Mouse (Mus musculus) macrophage (primary cell): ENCODE results near the gene Zfpm1. TPM values are rescaled to one million over a fixed set of nuclear protein-coding genes. Genes with fewer than 3 reads are reported as not detected.
"Not testable (repeated sequence)": the region's sequence is repeated elsewhere in the genome, so short reads cannot be mapped to it uniquely, and the experiment has no call there.

Source experiments
- H3K27ac ChIP-seq: fragments of 350-480 bp; formaldehyde crosslinking; 2 replicates; pipeline ENCODE4 v1.9.0; 2021
- H3K36me3 ChIP-seq: fragments of 350-480 bp; formaldehyde crosslinking; 2 replicates; pipeline ENCODE4 v1.9.0; 2021; ENCODE audit errors: inconsistent target
- H3K4me3 ChIP-seq: fragments of 350-480 bp; formaldehyde crosslinking; 2 replicates; pipeline ENCODE4 v1.9.0; 2021; ENCODE audit errors: inconsistent target
- H3K79me2 ChIP-seq: fragments of 350-480 bp; formaldehyde crosslinking; 2 replicates; pipeline ENCODE4 v1.9.0; 2021; ENCODE audit errors: inconsistent target
- WGBS: methylation state at CpG from one replicate; pipeline ENCODE4 v1.1.7; 2026; ENCODE audit warnings: inconsistent platforms; ENCODE audit not compliant: missing documents; 5-methylcytosine and 5-hydroxymethylcytosine counted together
- polyA plus RNA-seq: library from polyadenylated mRNA; stranded (reverse); fragments of 250-400 nt; gene quantifications from 3 replicates; pipeline ENCODE4 v1.2.4, GENCODE M21; 2018; ENCODE audit warnings: inconsistent platforms

Zfpm1 gene
- polyA plus RNA-seq, 1 experiment from 2014 or later, result 2.3 TPM

DNA sequence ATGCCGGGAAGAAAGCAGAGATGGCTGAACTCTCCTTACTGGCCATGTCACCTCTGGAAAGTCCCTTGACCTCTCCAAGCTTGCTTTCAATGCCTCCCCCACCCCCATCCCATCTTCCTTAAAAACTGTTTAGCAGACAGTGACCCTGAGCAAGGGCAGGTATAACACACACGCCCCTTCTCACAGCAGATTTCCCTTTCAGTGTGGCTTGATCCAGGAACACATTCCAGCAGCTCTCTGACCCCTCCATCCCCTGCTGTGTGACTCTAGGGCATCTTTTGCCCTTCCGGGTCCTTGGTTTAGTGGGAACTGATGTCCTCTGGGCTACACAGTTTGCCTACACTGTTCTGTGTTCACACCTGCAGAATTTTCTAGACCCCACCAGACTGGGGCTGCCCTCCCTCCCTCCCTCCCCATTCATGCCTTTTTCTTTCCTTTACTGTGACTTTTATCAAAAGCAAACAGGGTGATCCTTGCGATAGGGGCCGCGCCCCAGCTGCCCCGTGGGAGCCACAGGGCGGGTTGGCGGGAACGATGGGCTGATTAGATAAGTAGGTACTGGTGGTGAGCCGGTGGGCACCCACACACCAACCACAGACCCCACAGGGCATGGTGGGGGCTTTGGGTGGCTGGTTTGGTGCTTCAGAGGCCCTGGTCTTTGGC is 37.2 kb downstream of the Zfpm1 start:
- Histone ChIP-seq H3K36me3 (no peaks in the 10 kb centered on the region), H3K27ac (no peak overlapping the region), H3K4me3 (no peak overlapping the region), H3K79me2 (no peaks in the 10 kb centered on the region)
- WGBS, result 60% methylated on average over 11 of the region's 11 CpGs

DNA sequence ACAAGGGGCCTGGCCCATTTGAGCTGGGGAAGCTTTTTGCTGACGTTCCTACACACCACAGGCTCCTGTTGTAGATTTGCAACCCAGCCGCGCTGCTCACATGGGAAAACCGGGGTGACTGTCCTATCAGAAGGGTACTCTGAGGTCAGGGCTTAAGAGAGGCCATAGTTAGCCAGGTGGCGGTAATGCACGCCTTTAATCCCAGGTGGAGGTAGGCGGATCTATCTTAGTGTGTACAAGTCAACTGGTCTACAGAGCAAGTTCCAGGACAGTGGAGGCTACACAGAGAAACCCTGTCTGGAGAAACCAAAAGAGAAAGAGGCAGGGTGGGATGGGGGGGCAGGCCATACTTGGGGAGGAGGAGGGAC is 37.8 kb downstream of the Zfpm1 start:
- no peak overlapping the region for H3K27ac ChIP-seq
- no peaks in the 10 kb centered on the region for H3K36me3 ChIP-seq

DNA sequence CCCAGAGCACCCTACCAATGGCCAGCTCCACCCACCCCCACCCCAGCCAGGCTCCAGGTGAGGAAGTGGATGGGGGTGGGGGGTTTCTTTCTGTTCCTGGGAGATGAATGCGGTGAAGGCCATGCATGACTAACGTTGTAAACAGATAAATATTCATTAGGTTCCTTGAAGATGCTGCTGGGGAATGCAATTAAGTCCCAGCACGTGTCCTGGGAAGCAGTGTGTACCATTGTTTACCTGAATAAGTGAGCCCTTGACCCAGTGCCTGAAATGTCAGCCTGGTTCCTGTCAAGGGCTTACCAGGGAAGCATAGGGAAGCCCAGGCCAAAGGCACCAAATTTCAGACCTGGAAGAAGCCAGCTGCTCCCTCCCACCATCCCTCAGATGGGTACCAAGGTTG is 38.6 kb downstream of the Zfpm1 start:
- H3K79me2 ChIP-seq, result no peaks in the 10 kb centered on the region
- WGBS, result 84% methylated on average over 3 of the region's 3 CpGs
- no peaks in the 10 kb centered on the region for H3K36me3 ChIP-seq
- H3K4me3 ChIP-seq, result no peak overlapping the region
- H3K27ac ChIP-seq, result no peak overlapping the region

More for the DNA sequence above, 37.8 kb downstream of the Zfpm1 start:
- WGBS, result 72% methylated on average over 7 of the region's 7 CpGs
- Histone ChIP-seq H3K79me2 (no peaks in the 10 kb centered on the region), H3K4me3 (no peak overlapping the region)

DNA sequence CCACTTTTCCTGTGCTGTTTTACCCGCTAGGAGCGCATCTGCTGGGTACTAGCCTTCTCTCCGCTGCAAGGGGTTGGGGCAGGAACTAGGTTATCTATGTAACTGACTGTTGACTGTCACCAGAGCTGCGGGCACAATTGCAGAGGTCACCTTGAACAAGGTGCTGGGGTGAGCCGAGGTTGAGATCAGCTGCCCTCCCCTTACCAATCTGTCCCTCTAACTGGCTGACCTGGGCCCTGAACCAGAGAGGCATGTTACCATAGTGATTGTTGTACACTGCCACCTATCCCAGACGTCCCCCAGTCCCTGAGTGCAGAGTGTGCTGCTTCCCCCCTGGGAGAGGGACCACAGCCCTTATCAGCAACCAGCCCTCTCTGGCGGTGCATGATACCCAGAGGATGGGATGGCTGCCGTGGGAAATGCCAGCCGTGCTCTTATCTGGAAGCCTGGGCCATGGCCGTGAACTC is 39.5 kb downstream of the Zfpm1 start:
- no peak overlapping the region for H3K27ac ChIP-seq

DNA sequence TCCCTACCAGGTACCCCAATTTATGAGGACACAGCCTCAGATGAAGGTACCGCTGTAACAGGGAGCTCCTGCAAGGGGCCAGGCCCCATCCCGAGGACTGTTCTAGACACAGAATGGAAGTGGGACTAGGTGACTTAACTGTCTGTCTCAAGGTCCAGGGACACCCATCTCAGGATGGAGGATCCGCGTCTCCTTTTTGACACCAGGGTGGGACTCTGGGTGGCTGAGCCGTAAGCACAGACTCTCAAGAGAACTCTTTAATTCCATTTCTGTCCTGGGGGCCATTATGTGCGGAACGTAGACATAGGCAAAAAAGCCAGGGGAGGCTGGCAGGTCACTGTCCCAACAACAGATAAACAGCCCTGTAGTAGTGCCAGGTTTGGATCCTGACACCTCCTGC is 40.2 kb downstream of the Zfpm1 start:
- WGBS, result 97% methylated on average over 7 of the region's 7 CpGs

More for the DNA sequence above, 39.5 kb downstream of the Zfpm1 start:
- H3K4me3 ChIP-seq, result no peak overlapping the region
- H3K36me3 ChIP-seq, result no peaks in the 10 kb centered on the region
- WGBS, result 90% methylated on average over 10 of the region's 10 CpGs
- no peaks in the 10 kb centered on the region for H3K79me2 ChIP-seq

DNA sequence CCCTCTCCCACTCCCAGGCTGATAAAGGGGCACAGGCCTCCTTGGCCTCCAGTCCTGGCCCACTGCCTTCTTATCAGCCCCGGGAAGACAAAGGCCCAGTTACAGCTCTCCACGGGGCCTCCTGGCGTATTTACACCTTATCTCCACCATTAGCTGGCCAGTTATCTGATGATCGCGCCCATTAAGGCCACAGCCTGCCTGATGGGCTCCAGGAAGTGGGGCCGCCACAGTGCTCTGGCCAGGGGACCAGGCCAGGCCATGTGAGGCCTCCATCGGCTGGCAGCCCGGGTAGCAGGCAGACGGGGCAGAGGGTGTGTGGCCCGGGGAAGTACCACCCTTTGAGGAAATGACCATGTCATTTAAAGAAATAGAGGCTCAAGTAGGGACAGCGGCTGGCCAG is 40.9 kb downstream of the Zfpm1 start:
- Histone ChIP-seq H3K4me3 (no peak overlapping the region), H3K27ac (no peak overlapping the region), H3K79me2 (no peaks in the 10 kb centered on the region), H3K36me3 (no peaks in the 10 kb centered on the region)
- 70% methylated on average over 11 of the region's 11 CpGs for WGBS

More for the DNA sequence above, 40.2 kb downstream of the Zfpm1 start:
- no peaks in the 10 kb centered on the region for H3K36me3 ChIP-seq
- H3K4me3 ChIP-seq, result no peak overlapping the region
- H3K79me2 ChIP-seq, result no peaks in the 10 kb centered on the region
- H3K27ac ChIP-seq, result no peak overlapping the region

DNA sequence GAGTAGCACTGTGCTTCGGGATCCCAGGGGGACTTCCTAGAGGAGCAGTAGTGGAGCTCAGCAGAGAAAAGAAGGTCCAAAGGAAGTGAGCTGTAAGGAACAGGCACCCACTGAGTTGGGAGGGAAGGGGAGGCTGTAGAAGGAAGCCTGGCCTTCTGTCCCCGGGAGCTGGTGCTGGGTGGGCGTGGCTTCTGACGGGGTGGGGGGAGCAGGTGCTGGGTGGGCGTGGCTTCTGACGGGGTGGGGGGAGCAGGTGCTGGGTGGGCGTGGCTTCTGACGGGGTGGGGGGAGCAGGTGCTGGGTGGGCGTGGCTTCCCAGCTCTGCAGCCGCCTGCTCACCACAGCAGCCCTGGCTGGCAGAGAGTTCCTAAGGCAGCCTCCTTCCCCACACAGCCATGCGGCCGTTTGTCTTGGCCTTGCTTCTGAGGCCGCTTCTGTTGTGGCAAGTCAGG is 42.0 kb downstream of the Zfpm1 start:
- not testable (repeated sequence) for H3K4me3 ChIP-seq, H3K27ac ChIP-seq, H3K36me3 ChIP-seq, H3K79me2 ChIP-seq
- 23% methylated on average over 11 of the region's 13 CpGs for WGBS

DNA sequence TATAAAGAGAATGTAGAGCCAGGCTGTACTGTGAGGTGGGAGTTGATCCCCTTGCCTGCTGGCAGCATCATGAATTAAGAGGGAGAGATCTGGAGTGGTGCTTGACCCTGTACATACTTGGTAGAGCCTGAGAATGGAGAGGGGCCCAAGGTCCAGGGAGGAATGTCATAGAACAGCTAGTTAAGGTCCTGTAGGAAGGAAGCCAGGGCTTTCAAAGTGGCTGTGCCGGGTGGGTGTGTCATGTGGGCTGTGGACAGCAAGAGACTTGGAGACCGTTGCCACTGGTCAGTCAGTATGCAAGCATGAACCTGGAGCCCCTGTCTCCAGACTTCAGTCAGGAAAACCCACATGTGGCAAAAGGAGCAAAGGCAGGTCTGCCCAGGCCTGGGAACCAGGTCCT is 43.3 kb downstream of the Zfpm1 start:
- no peak overlapping the region for H3K27ac ChIP-seq

DNA sequence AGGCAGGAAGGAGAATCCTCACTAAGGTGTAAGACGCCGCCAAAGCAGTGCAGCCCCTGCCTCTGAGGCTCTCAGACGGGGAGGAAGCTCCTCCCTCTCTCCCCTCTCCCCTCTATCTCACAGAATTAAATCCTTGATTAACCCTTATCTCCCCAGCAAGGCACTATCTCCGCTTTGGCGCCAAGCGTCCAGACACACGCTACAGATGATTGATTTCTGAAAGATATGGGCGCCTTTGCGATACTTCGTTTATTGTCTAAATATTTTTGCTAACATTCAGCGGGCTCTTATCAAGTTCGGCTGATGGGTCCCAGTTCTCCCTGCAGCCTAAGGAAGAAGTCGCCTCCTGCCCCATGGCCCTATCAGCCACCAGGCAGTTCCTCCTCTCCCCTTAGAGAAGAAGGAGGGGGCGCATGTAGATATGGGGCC is 44.2 kb downstream of the Zfpm1 start:
- H3K4me3 ChIP-seq, result no peak overlapping the region
- no peaks in the 10 kb centered on the region for H3K79me2 ChIP-seq
- H3K36me3 ChIP-seq, result no peaks in the 10 kb centered on the region
- H3K27ac ChIP-seq, result no peak overlapping the region
- WGBS, result 91% methylated on average over 12 of the region's 14 CpGs

More for the DNA sequence above, 43.3 kb downstream of the Zfpm1 start:
- 100% methylated on average over 2 of the region's 2 CpGs for WGBS
- no peak overlapping the region for H3K4me3 ChIP-seq
- H3K36me3 ChIP-seq, result no peaks in the 10 kb centered on the region
- no peaks in the 10 kb centered on the region for H3K79me2 ChIP-seq

DNA sequence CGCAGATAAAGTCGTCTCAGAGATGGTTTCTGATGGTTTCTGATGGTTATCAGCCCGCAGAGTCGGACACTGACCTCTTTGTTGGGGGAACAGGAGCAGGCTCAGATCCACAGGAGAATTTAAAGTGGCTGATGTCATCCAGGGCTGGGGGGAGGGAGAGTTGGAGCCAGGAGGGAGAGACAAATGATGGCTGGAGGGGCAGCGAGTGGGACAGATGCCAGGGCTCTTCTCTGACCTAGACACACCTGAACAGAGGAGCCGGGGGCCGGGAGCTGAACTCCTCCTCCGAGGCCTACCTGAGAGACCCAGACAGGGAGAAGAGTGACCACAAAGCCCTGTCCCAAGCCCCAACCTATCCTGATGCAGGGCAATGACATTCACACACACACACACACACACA is 47.1 kb downstream of the Zfpm1 start:
- Histone ChIP-seq H3K36me3 (no peaks in the 10 kb centered on the region), H3K27ac (no peak overlapping the region), H3K4me3 (no peak overlapping the region), H3K79me2 (no peaks in the 10 kb centered on the region)
- WGBS, result 93% methylated on average over 8 of the region's 8 CpGs

DNA sequence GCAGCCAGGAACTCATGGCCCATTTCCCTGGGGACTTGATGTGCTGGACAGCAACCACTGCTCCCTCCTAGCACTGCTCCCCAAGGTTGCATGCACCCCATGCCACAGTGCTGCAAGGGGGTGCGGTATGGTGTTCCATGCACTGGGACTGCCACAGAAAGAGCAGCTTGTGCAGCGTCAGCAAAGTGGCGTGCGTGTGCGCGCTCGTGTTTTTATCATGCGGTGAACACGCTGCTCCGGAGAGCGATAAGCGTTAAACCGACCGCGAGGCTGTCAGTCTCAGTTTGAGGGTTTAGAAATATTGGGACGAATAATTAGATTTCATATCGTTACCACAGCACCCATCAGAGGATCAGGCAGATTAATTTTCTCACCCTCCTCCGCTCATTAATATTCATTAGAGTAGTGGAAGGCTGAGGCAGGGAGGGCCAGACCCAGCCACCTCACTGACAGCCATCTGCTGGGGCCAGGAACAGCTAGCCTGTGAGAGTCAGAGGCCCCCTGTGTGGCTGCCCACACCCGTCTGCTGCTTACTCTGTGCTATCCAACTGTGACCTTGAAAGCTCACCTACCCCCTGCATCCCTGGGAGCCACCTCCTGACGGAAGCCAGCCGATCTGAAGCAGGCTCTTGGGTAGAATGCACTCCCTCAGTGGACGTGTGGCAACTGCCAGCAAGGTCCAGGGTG is 47.8 kb downstream of the Zfpm1 start:
- 98% methylated on average over 22 of the region's 22 CpGs for WGBS
- H3K79me2 ChIP-seq, result no peaks in the 10 kb centered on the region
- H3K4me3 ChIP-seq, result no peak overlapping the region
- no peaks in the 10 kb centered on the region for H3K36me3 ChIP-seq
- H3K27ac ChIP-seq, result no peak overlapping the region

DNA sequence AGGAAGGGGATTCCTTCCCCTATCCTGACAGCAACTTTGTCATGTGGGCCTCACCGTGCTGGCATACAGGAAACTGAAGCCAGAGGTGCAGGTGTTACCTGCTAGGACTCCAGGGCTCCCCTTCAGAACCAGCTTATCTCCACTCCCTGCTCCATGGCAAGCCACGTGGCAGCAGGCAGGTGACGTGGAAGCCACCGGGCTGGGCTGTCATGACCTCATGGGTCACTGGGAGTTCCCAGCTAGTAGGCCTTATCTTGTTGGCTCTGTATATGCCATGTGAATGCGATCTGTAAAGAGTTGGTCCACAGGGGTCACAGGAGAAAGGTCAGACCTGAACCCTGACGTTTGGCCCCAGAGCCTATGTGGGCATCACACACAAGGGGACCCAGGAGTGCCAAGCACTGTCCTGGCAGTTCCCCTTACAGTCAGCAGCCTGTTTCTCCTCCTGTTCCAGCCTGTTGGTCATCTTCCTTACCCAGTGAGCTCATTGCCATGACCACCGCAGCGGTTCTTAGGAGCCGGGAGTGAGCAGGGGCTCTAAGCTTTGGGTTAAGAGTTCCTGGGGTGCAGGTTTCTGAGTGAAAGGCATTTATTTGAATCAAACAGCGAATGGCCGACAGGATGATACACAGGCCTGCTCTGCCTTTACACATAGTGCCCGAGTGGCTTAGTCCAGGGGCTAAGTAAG is 48.6 kb downstream of the Zfpm1 start:
- Histone ChIP-seq H3K4me3 (no peak overlapping the region), H3K27ac (no peak overlapping the region), H3K79me2 (no peaks in the 10 kb centered on the region), H3K36me3 (no peaks in the 10 kb centered on the region)
- 79% methylated on average over 12 of the region's 12 CpGs for WGBS

DNA sequence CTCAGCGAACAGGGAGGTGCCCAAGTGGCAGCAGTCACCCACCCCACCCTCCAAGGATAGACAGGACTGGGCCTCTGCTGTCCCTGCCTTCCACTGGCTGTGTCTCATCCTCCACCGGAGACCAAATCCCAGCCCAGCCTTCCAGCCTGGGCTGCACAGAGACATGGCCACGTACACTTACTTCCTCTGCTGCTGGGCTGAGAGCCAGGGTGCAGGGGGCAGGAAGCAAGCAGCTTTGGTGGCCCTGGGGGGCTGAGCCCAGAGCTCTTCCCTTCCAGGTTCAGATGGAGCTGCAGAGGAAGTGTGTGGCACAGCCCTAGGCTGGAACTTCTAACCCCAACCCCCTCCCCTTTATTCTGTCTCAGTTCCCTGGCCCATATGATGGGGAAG is 49.2 kb downstream of the Zfpm1 start:
- Histone ChIP-seq H3K27ac (no peak overlapping the region), H3K4me3 (no peak overlapping the region), H3K36me3 (no peaks in the 10 kb centered on the region), H3K79me2 (no peaks in the 10 kb centered on the region)
- WGBS, result 23% methylated on average over 3 of the region's 3 CpGs

DNA sequence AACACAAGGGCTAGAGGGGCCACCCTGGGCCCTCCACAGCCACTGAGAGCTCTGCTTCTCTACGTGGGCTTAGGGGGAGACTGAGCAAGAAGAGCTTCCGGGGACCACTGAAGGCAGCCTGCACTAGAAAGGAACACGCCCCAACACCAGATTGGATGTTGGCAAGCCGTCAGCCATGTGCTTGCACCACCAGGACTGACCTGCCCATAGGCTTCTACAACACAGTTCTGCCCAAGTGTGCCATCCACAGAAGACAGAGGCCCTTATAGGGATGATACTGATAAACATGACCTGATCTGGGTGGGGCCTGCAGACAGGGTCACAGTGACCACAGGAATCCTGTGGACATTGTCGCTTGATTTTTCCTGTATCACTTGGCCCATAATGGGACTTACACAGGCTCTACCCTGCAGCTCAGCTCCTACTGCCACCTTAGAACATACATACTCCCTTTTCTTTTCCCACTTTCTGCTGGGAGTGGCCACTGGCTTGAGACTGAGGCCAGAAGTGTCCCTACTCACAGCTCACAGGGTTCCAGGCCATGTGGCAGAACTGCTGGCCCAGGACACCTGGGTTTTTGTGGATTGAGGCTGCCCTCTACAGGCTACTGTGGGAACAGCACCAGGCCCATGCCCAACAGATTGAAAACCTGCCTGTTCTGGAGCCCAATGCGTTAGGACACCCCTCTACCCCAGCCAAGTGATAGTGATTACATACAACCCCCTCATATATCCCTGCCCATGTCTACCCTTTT is 51.0 kb downstream of the Zfpm1 start:
- Histone ChIP-seq H3K79me2 (no peaks in the 10 kb centered on the region), H3K4me3 (no peak overlapping the region), H3K36me3 (no peaks in the 10 kb centered on the region), H3K27ac (no peak overlapping the region)
- 75% methylated on average over 6 of the region's 6 CpGs for WGBS
